Mouse (Mus musculus): ENCODE data around the gene Frmd4a.

DNA sequence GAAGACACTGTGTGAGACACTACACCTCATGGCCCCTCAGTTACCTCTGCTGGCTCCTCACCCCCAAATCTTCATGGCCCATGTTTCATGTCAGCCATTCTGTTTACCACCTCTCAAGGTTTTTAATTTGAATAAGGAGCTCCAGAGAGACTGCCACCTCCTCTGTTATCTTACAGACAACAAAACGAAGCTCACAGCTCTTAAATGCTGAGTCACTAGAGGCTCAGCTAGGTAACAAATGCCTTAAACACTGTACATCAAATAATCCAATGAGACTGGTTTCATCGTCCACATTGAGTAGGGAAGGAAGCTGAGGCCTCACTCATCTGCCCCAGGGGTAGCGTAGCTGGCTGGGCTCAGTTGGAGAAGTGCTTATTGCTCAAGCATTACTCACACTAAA lies 245.2 kb downstream of the Frmd4a start:
- TF ChIP-seq CTCF (IDR thresholded peaks at IDR 0.05; ENCODE audit: extremely low read depth, insufficient read depth, insufficient read length, insufficient replicate concordance) (no peak), POLR2A (IDR thresholded peaks at IDR 0.05; ENCODE audit: low read depth, low read length) (no peak)

Data from spleen, adult 2 months (tissue).